Mouse (Mus musculus) T-cell, adult 2 months (primary cell): ENCODE results near the gene Rpl38.

ENCODE experiments used
- DNase-seq: peaks from one replicate; pipeline ENCODE4 v3.0.0; 2022; ENCODE audit warnings: low spot score

Rpl38 gene

GRCm38 (mm10) chr11:114702996-114703361, 34.7 kb downstream of the Rpl38 start:
- DNase-seq, result no peak

GRCm38 (mm10) chr11:114704071-114704913, 36.0 kb downstream of the Rpl38 start:
- no peak for DNase-seq

DNA sequence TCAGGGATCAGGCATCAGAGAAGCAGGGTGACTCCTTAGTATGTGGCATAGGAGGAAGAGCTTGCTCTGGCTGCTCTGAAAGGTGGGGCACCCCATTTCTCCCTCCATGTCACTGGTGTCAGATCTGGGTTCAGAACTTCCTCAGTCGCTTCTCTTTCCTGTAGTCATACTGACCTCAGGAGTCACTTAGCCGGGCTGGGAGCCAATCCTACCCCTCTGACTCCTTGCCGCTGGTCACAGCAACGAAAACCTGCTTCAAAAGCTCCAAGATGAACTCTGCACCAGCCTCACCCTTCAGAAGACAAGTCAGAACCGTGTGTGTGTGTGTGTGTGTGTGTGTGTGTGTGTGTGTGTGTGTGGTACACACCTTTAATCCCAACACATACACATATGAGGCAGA, 38.0 kb downstream of the Rpl38 start:
- no peak for DNase-seq

DNA sequence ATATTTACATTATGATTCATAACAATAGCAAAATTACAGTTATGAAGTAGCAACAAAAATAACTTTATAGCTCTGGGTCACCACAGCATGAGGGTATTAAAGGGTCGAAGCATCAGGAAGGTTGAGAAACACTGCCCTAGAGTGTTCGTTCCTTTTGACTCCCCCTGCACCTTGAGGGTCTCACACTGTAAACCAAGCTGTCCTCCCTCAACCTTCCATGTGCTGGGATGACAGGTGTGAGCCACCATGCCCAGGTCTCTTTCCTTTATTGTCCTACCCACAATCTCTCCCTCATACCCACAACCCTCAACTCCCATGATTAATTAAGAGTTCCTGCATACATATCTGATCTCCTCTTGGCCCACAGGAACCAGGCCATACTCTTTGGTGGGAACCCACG, 43.1 kb downstream of the Rpl38 start:
- no peak for DNase-seq

- DNase-seq, result no peak
Observed at GRCm38 (mm10) chr11:114711861-114712260, 43.5 kb downstream of the Rpl38 start.

GRCm38 (mm10) chr11:114714526-114714925, 46.2 kb downstream of the Rpl38 start:
- DNase-seq, result no peak

- no peak for DNase-seq
Observed at GRCm38 (mm10) chr11:114715531-114715930, 47.2 kb downstream of the Rpl38 start.

GRCm38 (mm10) chr11:114720535-114720934, 52.2 kb downstream of the Rpl38 start:
- no peak for DNase-seq
